Mouse (Mus musculus) c-Kit-negative CD71-positive TER-119-positive erythroid progenitor cells, embryonic 14.5 days (primary cell): ENCODE data around the gene Vti1a.
A peak's percentile ranks its signal among the peaks of the same experiment; 100 is the strongest.

ENCODE experiments used
- DNase-seq: peaks from one replicate; pipeline ENCODE4 v3.0.0-alpha.2; 2013; ENCODE audit warnings: low read depth, low spot score

Gene Vti1a

GRCm38 (mm10) chr19:55316109-55316714 lies at the start of gene Vti1a:
TSS of gene Vti1a (plus strand) at chr19:55316295.
- DNase-seq: peak; percentile 91

- no peak for DNase-seq
These were observed 49.3 kb upstream of the Vti1a start for GRCm38 (mm10) chr19:55266786-55267185.

GRCm38 (mm10) chr19:55268150-55268549 lies 47.9 kb upstream of the Vti1a start:
- DNase-seq: no peak

- no peak for DNase-seq
These were observed 47.0 kb upstream of the Vti1a start for GRCm38 (mm10) chr19:55269051-55269450.

- no peak for DNase-seq
These were observed 44.6 kb upstream of the Vti1a start for GRCm38 (mm10) chr19:55271448-55271847.

- no peak for DNase-seq
These were observed 42.8 kb upstream of the Vti1a start for GRCm38 (mm10) chr19:55273340-55273739.

GRCm38 (mm10) chr19:55276100-55276499 lies 40.0 kb upstream of the Vti1a start:
- DNase-seq: no peak

- no peak for DNase-seq
These were observed 39.3 kb upstream of the Vti1a start for GRCm38 (mm10) chr19:55276770-55277169.

GRCm38 (mm10) chr19:55284093-55284492 lies 32.0 kb upstream of the Vti1a start:
- peak; percentile 67 for DNase-seq

- no peak for DNase-seq
These were observed 30.1 kb upstream of the Vti1a start for GRCm38 (mm10) chr19:55286034-55286433.

- no peak for DNase-seq
These were observed 27.1 kb upstream of the Vti1a start for GRCm38 (mm10) chr19:55288974-55289373.

GRCm38 (mm10) chr19:55290621-55291270 lies 25.3 kb upstream of the Vti1a start:
- no peak for DNase-seq

GRCm38 (mm10) chr19:55292210-55292850 lies 23.8 kb upstream of the Vti1a start:
- DNase-seq: no peak

- DNase-seq: no peak
These were observed 22.9 kb upstream of the Vti1a start for GRCm38 (mm10) chr19:55293175-55293574.

GRCm38 (mm10) chr19:55295075-55295474 lies 21.0 kb upstream of the Vti1a start:
- DNase-seq: no peak

- no peak for DNase-seq
These were observed 20.5 kb upstream of the Vti1a start for GRCm38 (mm10) chr19:55295556-55295955.

- no peak for DNase-seq
These were observed 19.8 kb upstream of the Vti1a start for GRCm38 (mm10) chr19:55296301-55296700.

- DNase-seq: no peak
These were observed 18.6 kb upstream of the Vti1a start for GRCm38 (mm10) chr19:55297489-55297888.

GRCm38 (mm10) chr19:55297961-55298360 lies 18.1 kb upstream of the Vti1a start:
- DNase-seq: no peak

GRCm38 (mm10) chr19:55299378-55299777 lies 16.7 kb upstream of the Vti1a start:
- no peak for DNase-seq

- DNase-seq: no peak
These were observed 15.6 kb upstream of the Vti1a start for GRCm38 (mm10) chr19:55300525-55300924.

- no peak for DNase-seq
These were observed 11.1 kb upstream of the Vti1a start for GRCm38 (mm10) chr19:55305024-55305423.

- no peak for DNase-seq
These were observed 4.2 kb upstream of the Vti1a start for GRCm38 (mm10) chr19:55311874-55312273.
